Mouse (Mus musculus) CH12F3 (cell line): ENCODE data around the gene Hnf4a.

Source experiments
- in situ Hi-C: fragments of 300-500 bp; cut with MboI; formaldehyde crosslinking; loops from 2 replicates; pipeline ENCODE4 v1.14.3; 2020; ENCODE audit warnings: low sequenced_read_pairs

Gene Hnf4a

DNA sequence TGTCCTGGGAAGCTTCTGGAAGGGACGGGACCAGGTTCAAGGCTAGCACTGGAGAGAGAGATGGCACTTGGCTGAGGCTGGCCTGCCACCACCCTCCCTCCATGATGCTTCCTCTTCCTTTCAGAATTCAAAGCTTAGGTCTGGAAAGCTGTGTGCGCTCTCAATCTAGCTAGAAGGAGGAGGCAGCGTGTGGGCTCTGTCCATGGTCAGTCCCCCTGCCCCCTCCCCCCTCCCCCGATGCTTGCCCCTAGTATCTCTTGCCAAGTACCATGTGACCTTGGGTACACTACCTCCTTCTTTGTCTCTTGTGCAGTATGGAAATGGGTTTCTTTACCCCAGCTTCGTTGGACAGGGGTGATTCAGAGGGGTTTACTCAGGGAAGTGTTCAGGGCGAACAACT, 42.2 kb downstream of the Hnf4a start:
- in situ Hi-C loops: no loop called here

DNA sequence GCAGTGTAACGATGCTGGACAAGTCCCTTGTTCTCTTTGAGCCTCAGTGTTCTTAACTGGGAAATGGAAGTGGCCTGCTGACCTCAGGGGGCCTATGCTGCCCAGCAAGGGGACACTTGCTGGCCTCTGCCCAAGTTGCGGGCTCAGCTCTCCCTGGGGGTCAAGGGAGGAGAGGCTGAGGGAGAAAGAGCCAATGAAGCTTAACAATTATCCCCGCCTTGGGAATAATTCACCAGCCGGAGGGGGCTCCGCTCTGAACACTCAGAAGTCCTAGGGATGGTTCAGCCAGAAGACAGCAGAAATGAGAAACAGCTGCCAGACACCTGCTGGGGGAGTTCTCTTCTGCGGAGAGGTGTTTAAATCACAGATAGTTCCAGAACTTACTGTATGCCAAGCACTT, 43.2 kb downstream of the Hnf4a start:
- in situ Hi-C loops: no loop called here

DNA sequence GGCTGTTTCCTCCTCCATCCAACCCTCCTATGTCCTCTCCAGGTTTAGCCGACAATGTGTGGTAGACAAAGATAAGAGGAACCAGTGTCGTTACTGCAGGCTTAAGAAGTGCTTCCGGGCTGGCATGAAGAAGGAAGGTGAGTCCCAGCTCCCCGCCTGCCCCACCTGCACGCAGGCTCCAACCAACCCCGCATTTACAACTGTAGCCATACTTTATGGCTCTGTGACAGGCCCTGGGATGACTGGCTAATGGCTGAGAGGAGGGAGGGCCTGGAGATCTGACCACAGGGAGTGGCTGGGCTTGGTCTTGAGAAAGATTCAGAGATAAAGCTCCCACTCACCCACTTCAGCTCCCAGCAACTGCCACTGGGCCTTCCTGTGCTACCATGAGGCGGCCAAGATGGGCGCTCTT, 45.9 kb downstream of the Hnf4a start:
- in situ Hi-C loops: no loop called here

DNA sequence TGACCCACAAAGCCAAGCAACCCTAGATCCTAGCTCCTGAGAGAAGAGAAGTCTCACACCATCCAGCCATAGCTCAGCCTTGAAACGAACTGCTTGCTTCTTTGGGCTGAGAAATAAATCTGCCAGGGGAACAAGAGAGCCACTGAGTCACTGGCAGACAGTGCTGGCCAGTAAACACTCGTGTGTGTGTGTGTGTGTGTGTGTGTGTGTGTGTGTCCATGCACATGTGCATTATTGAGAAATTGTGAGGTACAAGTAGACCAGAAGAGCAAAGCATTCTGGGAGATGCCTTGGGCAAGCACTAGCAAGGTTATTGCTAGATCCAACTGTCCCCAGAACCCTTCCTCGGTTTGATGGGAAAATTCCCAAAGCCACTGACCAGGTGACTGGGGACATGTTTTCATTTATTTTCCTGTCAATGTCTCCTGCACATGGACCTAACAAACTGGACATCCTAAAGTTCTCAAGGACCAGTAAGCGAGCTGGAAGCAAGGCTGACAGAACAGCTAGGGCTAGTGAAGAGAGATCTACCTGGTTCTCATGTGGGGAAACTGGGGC, 47.9 kb downstream of the Hnf4a start:
- in situ Hi-C loops: no loop called here

DNA sequence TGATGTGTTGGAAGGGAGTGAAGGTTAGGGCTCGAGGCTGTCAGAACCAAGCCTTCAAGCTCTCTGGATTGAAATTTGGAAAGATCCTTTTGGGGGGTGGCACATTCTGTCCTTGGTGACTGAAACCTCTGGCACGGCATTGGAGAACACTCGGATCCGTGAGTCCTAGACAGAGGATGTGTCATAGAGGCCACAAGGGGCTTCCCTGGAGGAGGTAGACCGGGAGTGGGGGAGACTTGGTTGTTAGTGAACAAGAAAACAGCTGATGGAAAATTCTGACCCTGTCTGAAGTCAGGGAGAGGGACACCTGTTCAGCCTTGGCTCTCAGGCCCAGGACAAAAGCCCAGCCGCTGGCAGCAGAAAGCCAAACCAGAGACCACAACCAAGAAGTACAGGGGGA, 48.4 kb downstream of the Hnf4a start:
- in situ Hi-C loops: no loop called here

DNA sequence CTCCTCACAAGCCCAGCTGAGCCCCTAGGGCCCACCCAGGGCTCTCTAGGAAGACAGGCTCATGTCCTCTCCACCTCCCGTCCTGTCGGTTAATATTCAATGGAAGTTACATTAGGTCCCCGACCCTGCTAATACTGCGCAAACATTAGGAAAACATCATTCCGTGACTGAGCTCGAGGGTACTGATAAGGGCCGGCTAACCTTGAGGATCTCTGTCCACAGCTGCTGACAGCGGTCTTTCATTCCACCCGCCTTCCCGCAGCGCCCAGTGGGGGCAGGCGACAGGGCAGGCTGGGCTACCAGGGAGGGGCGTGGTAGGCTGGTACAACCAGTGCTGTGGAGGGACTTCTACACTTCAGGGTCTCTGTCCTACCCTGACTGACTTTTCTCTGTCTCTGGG, 48.8 kb downstream of the Hnf4a start:
- in situ Hi-C loops: no loop called here

DNA sequence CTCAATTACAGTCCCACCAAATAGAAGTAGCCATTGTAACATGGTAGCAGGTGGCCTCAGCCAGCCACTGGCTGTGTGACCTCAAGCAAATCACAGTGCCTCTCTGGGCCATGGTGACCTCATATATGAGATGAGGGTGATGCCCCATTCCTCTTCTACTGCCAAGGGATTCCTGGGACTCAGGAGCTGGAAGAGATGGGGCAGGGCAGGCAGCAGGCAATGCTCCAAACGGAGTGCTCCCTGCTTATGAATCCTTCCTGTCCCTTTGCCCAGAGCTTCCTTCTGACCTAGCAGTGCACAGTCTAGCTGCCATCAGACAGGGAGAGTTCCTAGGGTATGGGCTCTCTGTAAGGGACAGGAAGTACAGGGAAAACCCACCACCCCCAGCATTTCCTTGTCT, 51.9 kb downstream of the Hnf4a start:
- in situ Hi-C loops: no loop called here

DNA sequence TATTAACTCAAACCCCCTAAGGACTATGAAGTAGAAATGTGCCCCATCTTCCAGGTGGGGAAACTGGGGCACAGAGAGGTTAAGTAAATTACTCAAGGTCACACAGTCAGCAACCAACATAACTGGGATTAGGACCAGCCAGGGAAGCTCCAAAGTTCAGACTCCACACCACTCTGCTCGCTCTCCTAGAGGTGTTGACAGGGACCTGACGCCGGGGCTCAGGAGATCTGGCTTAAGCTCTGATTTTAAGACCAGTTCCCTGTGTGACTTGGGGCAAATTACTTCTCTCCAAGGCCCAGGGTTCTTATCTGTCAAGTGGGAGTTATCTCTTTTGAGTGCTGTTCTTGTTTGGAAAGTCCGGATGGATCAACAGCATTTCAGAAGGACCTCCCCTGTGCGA, 52.6 kb downstream of the Hnf4a start:
- in situ Hi-C loops: no loop called here

DNA sequence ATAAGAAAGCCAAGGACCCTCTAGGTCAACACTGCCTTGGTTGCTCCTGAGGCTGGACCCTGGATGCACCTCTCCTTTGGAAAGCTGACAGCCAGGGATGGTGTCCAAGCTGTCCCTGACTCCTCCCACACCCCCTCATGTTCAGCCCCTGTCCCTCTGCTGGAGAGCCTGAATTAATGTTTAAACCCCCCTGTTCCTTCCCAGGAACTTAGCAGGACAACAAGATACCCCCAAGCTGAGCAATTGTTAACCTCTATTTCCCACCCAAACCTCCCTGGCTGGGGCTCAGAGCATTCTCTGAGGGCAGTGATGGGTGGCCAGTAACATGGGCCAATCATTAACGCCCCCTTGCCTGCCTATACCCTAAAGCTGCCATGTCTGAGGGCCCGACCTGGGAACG, 53.6 kb downstream of the Hnf4a start:
- in situ Hi-C loops: no loop called here

DNA sequence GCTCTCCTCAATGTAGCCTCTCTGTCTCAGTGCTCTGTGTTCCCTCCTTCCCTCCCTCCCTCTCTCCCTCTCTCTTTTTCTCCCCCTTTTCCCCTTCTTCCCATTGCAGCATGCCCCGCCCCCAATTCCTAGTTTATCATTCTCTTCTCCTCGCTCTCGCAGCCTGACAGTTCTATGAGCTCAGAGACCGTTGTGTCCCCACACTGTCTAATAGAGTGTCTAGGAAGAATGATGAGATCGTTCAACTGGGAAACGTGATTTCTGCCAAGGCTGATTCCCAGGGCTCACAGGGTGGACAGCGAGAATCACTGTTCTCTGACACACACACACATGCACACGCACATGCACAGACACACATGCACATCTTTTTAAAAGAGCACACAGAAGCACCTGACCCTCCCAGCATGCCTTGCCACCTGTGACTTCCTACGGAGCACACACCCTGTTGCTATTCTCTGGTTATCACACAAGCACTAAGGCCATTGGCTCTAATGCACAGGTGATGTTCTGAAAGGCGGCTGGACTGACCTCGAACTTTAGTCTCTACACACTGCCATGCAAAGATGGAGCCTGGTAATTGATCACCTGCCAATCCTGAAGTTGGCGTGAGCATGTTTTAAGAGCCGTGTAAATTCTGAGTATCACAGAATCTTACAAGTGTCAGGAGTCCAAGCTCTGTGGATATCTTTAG, 54.8 kb downstream of the Hnf4a start:
- in situ Hi-C loops: no loop called here

DNA sequence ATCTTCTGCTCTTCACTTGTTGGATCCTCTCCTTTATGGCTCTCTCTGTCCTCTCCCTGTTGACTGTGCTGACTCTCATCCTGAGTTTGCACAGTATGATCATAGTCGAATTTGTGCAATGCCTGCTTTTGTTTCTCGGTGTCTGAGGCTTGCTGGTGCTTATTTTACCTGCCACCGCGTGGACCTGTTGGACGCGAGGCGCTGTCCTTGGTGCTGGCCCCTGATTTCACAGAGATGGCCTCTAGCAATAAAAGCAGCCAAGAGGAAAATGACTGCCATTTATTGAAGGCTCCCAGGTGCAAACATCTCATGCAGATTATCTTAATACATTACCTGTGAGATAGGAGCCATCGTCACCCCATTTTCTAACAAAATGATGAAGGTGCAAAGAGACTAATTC, 58.0 kb downstream of the Hnf4a start:
- in situ Hi-C loops: no loop called here

DNA sequence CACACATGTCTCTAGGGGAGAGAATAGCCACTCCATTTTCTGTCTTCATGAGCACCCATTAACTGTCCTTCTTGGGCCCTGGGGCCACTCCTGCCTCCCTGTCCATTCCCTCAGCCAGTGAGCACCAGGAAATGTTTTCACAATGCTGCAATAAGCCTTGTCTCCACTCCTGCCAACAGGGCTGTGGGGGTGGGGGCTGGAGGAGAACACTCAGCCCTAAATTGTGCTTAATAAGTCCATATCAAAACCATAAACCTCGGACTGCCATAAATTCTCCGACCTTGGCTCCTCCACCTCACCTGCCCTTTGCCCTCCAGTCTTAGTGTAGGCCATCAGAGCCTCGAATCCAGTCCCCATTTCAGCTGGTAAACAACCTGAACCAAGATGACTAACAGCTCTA, 67.7 kb downstream of the Hnf4a start:
- in situ Hi-C loops: no loop called here

DNA sequence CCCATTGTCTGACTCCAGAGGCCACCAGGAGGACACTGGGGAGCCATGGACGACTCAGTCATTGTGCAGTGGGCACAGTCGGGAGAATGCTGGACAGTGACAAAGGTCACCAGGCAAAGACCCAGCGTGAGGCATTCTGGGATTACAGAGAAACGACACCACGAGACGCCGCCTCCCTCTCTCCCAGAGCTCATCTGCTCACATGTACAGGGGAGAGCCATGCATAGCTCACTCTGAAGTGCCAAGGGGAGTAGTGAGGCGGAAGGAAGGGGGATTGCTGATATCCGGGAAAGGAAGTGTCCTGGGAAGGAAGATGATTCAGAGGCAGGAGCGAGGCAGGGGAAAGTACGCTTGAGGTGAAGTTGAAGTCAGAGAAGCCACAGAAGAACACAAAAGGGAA, 68.6 kb downstream of the Hnf4a start:
- in situ Hi-C loops: no loop called here

DNA sequence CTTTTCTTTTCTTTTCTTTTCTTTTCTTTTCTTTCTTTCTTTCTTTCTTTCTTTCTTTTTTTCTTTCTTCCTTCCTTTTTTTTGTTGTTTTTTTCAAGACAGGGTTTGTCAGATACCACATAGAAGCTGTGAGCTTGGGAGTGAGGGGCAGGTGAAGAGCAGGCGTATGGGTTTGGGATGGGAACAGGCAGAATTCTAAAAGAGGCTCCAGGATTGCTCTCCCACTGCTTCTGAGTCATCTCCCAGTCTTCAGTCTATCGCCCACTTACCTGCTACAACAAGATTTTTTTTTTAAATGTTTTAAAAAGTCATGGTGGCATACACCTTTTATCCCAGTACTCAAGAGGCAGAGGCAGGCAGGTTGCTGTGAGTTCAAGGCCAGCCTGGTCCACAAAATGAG, 71.4 kb downstream of the Hnf4a start:
- in situ Hi-C loops: no loop called here

DNA sequence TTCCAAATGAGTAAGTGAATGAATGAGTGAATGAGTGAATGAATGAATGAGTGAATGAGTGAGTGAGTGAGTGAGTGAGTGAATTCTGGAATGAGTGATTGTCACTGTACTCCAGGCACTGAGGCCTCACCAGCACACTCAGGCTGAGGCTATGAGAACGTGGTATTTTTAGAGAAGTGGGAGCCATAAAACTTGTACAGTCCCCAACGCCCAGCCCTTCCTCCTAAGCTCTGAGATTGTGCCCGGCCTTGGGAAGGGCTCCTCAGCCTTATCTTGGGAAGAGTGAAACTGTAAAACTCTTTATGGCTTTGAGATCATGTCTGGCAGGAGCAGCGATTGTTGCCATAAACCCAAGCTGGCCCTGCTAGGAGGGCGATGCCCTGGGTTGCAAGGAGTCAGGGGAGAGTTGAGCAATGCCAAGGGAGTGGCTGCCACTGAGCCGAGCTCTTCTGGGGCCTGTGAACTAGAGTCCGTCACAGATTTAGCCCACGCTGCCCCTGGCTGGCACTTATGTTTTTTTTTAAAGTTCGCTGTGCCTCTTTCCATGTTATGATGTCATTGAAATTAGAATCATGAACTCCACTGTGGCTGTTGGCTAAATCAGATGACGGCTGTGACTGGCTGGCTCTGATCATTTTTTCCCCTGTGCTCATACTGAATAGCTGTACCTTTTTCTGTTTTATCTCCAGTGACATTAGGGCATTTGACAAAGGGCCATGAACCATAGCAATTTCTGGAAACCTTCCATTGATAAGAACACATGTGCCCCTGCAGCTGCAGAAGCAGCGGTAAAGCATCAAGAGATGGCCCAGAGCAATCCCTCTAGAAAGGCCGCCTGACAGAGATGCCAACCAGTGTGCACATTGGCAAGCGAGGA, 73.7 kb downstream of the Hnf4a start:
- in situ Hi-C loops: no loop called here

DNA sequence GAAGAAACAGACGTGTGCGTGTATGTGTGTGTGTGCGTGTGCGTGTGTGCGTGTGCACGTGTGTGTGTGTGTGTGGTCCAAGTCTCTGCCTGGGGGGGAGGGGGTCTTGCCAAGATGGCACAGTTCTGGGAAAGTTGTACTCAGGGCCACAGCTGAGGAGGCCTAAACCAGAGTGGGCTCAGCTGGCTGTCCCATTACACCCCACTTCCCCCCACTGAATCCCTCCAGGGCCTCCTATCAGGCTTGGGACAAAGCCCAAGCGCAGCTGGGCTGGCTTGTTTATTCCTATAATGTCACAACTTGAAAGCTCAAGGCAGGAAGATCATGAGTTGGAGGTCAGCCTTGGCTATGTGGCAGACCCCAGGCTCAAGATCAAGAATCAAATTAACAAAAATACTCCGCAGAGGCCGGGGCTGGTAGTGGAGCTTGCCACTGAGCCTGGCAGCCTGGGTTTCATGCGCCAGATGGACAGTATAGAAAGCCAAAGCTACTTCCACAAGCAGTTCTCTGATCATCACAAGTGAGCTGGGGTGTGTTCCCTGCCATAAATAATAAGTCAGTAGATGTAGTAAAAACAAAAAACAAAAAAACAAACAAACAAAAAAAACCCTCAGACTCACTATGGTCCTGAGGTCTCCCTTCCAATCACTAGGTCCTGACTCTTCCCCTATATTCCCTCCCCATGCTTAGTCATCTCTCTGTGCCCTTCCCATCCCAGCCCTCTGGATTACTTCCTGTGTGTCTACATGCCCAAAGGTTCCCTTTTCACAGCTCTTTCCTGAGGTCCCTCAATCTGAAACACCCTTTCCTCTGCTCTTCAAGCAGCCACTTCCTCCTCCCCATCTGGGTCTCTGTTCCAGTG, 76.8 kb downstream of the Hnf4a start:
- in situ Hi-C loops: no loop called here

DNA sequence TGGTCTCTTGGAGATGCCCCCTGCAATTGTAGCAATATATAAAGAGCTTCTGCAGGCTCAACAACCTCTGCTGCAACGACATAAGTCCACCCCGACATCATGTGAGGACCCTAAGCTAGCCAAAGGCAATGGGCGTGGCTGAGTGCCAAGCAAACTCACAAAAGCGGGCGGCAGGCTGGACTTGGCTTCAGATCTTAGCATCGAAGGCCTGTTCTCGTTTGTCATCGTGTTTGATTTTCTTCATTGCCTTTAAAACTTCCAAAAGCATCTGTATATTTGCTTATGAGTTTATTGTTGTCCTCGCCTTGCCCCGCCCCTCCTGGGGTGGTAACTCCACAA, 77.4 kb downstream of the Hnf4a start:
- in situ Hi-C loops: no loop called here

DNA sequence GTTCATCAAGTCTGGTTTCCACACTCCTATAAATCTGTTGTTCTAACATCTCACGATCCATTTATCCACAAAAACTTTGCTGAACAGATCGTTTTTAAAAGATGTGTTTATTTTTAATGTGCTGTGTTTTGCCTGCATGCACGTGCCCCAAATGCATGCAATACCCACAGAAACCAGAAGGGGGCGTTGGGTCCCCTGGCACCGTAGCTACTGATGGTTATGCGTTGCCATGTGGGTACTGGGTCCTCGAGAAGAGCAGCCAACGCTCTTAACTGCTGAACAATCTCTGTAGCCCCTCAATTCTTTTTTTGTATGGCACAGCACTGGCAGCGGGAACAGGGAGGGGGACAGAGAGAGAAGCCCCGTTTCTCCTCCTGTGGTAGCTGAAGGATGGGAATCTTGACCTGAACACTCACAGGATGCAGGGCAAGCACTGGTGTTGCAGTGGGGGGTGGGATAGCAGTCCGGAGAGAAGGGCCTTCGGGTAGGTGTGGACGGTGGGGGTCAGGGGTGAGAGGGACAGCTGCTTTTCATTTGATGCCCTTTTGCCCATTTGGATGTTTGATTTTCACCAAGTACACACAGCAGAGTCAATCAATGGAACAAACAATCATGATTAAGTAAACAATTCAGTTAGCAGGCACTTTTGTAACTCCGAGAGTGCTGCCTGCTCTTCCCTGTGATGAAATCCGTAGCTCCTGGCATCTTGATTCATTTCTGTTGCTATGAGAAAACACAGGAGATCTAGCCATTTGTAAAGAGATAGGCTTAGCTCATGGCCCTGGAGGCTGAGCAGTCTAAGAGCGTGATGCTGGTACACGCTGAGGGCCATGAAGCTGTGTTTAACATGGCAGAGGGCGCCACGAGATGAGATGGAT, 80.0 kb downstream of the Hnf4a start:
- in situ Hi-C loops: no loop called here

DNA sequence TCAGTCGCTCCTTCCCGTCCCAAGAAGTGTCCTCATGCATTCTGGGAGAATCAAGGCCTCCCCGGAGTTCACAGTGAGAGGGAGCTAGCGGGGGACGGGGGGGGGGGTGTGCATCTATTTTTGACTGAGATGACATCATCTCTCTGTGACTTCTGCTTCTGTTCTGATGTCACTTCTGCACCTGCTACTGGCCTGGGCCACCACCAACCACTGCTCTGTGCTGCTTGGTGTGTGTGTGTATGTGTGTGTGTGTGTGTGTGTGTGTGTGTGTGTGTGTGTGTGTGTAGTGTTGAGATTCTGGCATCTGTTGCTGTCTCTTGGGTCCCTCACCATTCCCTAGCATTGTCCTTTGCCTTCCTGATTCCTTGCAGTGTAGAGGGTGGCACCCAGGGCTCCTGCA, 80.9 kb downstream of the Hnf4a start:
- in situ Hi-C loops: no loop called here

DNA sequence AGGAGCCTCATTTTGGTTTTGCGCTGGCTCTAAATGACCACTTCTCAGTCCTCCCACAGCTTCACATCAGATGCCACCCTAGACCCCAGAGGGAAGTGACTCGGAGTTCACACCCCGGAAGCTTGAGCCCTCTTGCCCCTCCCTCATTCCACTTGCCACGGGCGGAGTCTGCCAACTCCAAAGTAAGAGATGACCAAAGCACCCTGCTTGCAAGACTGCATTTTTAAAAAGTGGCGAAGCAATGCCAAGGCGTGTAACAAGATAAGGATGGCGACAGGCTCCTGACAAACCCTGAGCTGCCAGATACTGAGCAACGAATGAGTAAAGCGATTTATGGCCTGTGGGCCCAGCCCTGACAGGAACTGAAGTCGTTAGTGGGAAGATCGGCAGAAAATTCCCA, 83.6 kb downstream of the Hnf4a start:
- in situ Hi-C loops: no loop called here
